Mouse (Mus musculus) cortical plate, adult 2 months (tissue): ENCODE data around the gene Abhd14a.

Experiments
- CTCF ChIP-seq: fragments of 200-500 bp; IDR thresholded peaks from 2 replicates; pipeline ENCODE4 v1.5.1; 2011; ENCODE audit warnings: mild to moderate bottlenecking, control low read depth, low read length; ENCODE audit not compliant: insufficient read depth; ENCODE audit errors: extremely low read depth
- POLR2A ChIP-seq: fragments of 200-500 bp; IDR thresholded peaks from 2 replicates; pipeline ENCODE4 v1.6.1; 2011; ENCODE audit warnings: mild to moderate bottlenecking, low read length, control low read depth; ENCODE audit not compliant: insufficient read depth; ENCODE audit errors: extremely low read depth

DNA sequence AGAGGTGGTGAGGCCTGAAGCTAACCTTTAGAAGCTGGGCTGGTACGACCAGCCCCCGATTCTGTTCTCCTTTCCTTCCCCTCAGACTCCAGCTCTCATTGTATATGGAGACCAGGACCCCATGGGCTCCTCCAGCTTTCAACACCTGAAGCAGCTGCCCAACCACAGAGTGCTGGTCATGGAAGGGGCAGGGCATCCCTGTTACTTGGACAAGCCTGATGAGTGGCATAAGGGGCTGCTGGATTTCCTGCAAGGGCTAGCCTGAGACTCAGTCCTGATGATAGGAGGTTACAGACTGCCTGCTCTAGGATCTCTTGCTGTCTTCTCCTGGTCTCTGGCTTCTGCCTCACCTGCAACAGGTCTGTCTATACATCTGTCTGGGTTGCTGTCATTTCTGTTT, 4.4 kb upstream of the Abhd14a start:
- TF ChIP-seq POLR2A, result no peak
- no peak for TF ChIP-seq CTCF
